Mouse (Mus musculus) cerebellum, adult 11-12 months (tissue): ENCODE measurements at regions not wholly inside any gene's neighbourhood (a gene's known extent, or its start where the extent isn't known, plus 50 kb on each side); places are given as distances from the start of the nearest gene placed in this dataset.

Source experiments
- DNase-seq: peaks from one replicate; pipeline ENCODE4 v3.0.0; 2022

DNA sequence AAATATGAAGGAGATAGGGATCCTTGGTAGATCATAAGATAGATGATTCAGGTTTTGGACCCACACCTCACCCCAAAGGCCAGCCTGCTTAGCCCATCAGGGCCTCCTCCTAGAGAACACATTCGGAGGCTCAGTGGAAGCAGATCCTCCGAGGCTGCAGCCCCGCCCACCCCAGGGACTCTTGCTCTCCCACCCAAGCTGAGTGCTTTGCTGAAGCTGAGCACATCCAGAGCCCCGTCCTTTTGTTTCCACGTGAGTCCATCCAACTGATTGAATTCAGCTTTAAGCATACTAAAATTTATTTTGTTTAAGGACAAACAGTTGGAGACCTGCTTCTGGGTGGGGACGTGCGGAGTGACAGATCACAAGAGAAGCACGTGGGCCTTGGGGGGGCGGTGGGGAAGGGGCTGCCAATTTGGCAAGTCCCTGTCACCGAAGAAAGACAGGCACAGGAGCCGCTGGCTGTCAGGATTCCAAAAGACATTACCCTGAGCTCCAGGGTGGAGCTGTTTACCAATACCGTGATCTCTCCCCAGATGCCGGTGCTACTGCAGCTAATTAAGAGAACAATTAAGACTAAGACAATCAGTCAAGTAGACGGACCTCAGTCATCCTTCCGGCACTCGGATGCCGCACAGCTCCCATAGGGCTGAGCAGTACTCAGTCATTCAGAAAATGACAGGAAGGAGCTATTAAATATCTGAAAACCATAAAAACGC is 448.9 kb upstream of the Spred2 start:
- DNase-seq = no peak

DNA sequence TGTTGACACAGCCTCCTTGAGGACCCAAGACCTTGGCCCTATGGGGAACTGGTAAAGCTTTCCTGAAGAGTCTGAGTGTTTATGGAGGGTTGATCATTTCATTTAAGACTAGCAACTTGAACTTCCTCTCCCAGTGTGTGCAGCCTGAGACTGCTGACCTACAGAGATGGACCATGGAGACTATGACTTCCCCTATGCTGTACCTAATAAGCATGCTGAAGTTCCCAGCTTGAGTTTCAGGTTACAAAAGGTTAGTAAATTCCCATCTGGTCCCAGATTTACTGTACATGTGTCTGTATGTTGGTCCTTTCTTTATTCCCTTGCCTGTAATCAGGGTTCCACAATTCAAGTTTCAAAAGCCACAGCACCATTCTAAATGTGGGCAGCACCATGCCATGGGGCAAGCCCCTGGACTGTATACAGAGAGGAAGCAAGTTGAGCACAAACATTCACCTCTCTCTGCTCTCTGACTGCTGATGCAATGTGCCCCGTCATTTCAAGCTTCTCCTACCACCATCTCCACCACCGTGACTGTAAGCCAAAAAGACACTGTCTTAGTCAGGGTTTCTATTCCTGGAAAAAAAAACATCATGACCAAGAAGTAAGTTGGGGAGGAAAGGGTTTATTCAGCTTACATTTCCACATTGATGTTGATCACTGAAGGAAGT is 431.0 kb upstream of the Spred2 start:
- no peak for DNase-seq

DNA sequence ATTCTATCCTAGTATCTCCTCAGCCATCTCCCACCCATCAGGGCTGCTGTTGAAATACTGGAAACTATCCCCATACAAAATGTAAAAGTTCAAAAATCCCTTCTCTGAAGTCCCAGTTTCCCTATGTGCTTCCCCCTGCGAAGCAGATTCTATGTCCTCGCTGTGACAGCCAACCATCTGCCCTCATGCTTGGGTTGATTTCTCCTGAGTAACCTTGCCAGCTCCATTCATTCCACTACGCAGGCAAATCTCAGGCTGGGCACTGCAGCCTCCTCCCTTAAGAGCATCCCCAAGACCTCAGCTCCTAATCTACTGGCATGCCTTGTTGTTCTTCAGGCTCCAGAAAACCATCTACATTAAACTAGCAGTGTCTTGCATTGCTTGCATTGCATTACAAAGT is 402.5 kb upstream of the Spred2 start:
- DNase-seq = no peak

DNA sequence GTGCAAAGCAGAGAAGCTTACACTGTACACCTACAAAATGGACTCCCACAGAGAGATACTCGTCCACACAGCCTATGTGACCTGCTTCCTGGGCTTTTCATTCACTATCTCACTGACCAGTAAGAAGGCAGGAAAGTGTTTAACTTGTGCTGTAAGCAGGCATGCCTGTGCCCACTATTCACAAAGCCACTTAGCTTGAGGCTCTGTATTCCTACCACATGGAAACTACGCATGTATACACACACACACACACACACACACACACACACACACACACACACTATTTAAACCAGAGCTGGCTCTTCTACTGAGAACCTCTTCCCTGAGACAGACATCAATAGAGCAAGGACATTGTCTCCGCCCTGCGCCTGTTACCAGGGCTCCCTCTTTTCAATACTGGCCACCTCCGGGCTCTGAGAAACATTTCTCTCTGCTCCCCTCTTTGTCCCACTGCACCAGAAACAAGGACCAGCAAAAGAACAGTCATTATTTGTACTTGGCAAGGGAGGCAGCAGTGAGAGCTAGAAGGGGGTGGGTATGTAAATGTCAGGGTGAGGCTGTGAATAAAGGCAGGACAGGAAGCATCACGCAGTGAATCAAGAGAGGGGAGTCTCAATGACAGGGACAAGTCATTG is 400.2 kb upstream of the Spred2 start:
- peak; percentile 8 for DNase-seq

DNA sequence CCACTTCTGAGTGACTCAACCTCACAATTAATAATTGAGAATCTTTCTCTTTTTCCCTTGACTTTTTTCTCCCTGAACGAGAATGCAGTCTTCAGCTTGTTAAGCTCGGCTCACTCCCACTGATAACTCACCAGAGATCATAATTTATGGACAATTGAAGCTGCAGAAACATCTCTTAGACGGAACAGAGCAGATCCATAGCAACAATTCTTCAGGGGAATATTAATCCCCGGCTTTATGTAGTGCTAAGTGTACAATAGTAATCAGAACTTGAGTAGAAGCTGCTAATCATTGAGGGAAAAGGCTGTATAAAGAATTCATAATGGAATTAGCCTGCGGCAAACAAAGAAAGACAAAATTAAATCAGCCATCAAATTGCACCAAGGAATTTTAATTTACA is 395.0 kb upstream of the Spred2 start:
- no peak for DNase-seq

DNA sequence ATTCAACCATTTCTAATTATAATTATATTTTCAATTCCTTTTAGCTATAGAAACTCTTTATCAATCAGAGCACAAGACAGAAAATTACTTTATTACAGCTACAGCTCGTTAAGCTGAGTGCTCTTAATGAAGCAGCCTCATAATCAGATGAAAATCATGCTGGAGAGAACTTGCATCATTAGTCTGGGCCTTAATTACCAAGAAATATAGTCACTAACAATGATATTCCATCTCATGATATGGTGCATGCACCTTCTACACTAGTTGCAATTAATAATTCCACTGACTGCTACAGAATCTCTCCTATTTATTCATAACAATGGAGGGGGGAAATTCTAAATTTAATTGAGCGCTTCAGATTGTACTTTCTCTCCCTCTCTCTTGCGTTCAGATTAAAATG is 393.5 kb upstream of the Spred2 start:
- no peak for DNase-seq

DNA sequence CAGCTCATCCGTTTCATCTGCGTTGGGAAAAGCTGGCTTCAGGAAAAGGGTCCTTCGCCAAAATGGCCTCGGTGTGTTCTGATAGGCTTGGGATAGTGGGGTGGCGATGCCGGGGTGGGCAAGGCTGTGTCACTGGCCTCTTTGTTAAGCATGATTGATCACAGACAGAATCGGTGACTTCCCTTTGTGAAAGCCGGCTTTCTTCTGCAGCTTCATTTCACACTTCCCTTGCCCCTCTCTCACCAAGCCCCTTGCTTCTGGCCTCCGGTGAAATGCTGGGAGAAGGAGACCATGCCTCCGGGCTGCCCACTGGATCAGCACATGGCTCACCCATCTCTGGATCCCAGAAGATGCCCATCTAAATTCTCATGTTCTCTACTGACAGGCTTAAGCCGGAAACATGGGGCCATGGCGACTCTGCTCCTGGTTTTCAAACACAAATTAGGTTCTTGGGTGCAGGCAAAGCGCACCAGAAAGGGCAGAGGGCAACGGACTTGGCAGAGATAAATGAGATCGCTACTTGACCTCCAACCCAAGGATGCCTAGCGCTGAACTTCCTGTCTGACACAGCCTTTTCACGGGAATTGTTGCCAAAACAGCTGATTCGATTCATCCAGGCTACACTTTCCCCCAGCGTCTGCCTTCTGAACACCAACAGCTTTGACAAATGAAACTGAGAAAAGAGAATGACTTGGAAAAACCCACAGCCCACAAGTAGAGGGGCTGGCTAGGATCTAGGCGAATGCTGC is 392.7 kb upstream of the Spred2 start:
- DNase-seq = no peak

DNA sequence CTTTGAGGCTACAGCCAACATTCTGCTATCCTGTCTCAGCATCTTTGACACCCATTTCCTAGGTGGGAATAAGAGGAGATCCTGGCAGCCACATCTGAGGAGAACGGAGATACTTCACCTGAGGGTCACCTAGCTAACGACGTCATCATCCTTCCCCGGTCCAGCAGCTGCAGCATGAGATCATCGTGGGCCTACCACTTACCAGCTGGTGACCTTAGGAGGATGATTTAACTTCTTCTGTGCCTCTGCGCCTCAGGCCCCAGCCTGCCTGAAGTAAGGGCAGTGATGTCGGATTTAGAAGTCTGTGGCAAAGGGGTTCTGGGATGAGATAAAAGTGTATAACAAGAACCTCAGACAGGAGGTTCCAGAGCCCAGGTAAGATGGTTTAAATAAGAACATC is 391.3 kb upstream of the Spred2 start:
- DNase-seq = no peak

DNA sequence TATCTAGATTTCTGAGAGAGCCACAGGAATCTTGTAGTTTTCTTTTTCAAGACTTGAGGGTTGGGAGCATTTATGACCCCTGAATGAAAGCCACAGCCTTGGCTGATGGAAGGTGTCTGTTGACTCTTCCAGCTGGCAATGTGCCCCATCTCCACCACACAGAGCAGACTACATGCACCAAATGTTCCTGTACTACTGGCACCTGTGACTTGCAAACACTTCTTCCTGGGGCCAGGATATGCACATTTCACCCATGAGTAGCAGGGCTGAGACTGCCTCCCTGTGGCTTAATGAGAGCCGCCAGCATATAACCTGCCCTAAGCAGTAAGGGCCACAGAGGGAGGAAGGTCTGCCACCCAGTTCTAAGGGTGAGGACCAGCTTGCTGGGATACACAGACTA is 390.5 kb upstream of the Spred2 start:
- DNase-seq = peak; percentile 8

DNA sequence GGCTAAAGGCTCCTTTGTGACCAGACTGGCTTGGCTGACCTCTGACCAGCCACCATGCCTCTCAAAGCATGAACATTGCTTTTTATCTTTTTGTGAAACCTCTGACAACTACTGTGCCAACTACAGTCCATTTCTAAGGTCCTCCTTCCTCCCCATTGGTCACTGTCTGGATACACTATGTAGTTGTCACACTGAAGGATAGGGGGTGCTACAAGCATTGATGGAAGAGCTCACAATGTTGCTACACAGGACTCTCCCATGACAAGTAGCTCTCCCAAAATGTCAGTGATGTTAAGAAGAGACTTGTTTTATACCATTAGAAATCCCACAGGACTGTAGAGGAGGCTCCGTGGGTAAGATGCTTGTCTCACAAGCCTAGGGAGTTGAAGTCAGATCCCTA is 389.0 kb upstream of the Spred2 start:
- DNase-seq = no peak

DNA sequence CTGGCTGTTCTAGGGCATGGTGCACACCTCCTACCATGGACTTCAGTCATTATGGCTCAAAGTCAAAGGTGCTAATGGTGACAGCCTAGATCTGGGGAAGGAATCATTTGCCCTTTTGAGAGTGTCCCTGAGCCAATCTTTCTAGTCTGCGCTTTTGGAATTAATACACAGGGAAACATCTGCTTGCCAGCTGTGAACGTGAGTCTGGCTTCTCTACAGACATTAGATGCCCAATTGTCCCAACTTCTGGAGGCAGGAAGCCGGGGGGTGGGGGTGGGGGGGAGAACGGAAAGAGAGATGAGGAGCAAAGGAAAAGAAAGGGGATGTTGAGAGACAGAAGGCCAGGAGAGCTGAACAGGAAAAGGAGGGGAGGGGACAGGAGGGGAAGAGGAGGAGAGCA is 377.9 kb upstream of the Spred2 start:
- no peak for DNase-seq

DNA sequence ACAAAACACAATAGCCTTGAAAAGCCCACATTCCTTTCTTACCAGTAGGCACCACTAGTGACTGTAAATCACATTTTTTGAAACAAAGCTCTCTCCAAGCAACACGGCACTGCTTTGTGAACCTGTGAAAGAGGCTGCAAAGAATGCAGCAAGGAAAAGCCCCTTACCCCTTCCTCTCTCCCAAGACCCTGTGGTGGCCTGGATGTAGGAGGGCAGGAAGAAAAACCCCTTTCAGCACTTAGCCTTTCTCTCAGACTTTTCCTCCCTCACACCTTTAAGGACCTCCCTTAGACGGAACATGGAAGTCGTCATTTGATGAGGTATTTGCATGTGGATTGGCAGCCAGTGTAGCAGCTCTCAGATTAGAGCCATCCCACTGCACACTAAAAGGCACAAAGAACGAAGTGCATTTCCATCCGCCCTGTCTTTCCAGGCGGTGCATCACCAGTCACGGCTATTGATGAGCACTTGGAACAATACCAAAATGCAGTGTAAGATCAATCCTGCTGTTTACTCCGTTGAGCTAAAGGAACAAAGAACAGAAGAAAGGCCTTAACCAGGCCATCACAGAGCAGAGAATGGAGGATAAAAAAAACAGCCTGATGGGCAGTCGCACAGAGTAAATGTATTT is 369.7 kb upstream of the Spred2 start:
- no peak for DNase-seq

DNA sequence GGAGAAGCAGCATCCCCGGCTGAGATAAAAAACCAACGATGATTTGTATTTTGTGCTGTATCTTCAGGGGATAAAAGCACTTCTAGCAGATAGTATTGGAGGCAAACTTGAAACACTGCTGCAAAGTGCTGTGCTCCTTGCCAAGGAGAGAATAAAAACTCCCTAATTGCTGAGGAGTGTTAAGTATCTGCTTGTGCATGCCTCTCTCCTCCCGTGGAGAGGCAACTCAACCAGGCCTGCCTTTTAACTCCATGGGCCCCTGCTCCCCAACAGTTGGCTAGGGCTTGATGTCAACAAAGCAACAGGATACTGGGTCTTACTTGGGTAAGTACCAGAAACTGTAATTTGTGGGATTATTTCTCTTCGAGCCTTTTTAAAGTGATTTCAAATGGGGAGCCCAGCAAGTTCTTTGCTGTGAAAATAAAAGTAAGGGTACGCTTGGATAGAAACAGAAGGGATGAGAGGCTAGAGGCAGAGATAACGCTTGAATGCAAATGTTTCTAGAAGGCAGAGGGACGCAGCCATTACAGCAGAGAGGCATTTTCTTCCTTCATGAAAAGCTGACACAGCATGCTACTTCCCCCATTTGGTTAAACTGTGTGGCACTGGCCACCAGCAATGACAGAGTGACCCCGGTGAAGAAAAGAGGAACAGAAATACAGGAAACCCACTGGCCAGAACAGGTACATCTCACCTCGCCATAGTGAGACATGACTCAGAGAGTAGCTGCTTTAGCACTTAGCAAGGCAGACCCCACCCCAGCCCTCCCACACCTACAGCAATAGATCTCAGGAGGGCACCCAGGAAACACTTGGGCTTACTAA is 369.0 kb upstream of the Spred2 start:
- DNase-seq = no peak

DNA sequence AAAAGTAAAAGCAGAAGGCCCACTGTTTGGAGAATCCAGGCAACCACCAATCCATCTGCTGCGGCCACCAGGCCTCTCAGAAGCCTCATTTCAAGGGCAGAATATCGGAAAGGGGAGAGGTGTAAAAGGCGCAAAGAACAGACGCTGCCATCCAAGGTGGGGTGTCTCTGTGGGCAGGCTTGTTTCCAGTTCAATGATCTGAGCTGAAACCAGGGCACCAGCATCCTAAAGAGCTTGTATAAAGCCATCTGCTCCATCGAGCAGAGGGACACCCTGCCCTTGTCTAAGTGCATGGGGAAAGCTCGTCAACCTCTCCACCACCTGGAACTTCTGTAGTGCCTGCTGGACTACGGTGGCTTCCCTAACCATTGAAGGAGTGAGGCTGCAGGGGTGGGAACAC is 363.7 kb upstream of the Spred2 start:
- DNase-seq = peak; percentile 6

DNA sequence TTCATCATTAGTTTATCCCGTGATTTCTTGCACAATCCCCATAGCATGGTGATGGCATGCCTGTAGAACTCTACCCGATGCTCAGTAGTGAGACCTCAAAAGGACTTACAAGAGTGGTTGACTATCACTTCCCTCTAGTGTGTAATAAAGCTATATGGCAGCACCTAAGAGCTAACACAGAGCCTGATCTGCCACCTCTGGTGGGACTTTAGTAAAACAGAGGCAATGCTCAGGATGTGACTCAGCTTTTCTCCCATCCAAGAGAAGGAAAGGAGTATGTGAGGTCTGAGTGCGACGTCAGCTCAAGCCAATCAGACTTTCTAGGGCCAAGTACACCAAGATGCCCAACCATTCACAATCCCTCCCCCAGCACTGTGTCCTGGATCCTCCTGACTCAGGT is 361.5 kb upstream of the Spred2 start:
- no peak for DNase-seq

DNA sequence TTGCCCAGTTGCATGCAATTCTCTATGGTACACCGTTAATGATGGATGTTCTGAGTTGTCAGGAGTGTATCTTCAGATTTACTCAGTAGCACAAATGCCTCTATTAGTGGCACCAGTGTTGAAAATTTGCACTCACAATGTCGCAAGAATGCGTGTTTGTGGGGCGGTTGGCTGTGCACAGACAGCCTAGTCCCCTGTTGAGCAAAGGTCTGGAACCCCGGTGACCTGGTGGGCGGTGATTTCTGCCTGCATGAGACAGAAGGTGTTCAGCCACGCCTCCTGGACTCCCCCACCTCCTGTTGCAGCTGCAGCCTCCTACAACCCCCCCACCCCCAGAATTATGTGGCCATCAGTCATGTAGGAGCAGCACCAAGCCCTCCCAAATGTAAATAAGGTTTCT is 338.9 kb upstream of the Spred2 start:
- no peak for DNase-seq

DNA sequence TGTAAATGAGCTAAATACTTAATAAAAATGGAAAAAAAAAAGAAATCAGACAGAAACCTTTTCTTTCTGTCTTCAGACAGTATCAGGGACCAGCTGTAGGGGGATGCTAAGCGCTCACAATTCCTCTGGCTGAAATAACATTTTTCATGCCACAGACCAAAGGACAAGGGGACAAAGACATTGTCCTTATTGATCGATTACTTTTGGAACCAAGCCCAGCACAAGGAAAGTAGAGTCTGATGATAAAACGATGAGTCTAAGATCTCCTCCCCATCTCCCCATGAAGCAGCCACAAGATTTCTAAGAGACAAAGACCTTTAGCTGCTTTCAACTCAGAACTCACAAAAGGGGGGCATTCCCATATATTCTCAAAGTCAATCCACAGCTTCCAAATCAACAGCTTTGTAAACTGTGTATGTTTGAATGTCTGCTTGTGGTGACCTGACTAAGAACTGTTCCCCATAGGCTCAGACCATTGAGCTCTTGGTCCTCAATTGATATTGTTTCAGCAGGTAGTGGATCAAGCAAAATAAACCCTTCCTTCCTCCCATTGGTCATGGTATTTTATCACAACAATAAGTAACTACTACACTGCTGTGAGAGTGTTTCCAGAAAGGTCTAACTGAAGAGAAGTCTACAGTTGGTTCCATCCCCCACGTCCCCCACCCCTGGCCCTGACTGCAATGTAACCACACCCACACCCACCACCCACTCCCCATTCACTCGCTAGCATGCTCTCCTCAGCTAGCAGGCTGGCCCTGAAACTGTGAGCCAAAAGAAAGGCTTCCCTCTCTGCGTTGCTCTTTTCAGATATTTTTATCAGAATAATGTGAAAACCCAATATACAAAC is 331.4 kb upstream of the Spred2 start:
- no peak for DNase-seq

DNA sequence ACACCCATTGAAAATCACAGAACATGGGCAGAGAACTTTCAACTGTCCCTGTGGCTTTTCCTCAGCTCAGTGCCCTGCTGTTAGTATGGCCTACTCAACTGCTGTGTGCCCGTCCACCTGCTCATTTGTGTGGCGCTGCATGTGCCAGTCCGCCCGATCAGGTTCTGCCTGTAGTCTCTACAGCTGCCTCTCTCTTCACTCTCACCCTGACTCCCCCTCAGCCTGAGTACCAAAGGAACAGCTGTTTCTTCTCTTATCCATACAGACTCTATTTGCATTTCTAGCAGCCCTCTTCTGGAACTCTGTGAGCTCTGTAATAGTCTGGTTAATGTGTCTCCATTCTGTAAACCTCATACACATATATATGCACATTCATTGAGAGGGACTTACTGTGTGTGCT is 329.1 kb upstream of the Spred2 start:
- no peak for DNase-seq

DNA sequence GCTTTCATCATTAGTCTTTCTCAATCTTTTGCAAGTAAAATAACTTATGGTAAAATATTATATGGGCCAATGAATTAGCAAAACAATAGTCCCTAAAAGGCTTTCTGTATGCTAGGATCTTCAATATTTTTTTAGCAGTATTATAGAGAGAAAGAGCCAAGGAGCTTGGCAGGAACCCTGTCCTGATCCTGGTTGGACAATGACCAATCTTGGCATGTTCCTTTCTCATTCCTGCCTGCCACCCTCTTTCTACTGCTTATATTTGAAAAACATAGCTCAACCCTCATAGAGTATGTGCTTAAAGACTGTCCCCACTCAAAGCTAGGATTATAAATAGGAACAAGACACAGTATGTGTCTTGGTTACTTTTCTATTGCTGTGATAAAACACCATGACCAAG is 327.8 kb upstream of the Spred2 start:
- DNase-seq = no peak

DNA sequence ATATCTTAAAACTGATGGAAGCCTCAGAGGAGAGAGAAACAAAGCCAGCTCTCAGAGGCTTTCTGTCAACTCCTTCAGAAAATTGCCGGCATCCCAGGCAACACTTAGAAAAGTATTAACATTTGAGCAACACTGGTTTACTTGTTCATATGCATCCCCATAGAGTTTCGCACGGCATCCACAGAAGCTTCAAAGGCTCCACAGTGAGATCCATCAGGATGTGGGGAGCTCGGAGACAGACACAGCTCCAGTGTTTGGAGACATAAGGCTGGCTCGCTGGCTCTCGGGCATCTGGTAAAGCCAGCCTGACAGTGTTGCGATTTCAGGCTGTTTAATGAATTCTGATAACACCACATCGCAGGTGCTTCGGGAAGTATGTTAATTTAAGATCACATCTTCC is 324.7 kb upstream of the Spred2 start:
- DNase-seq = no peak

DNA sequence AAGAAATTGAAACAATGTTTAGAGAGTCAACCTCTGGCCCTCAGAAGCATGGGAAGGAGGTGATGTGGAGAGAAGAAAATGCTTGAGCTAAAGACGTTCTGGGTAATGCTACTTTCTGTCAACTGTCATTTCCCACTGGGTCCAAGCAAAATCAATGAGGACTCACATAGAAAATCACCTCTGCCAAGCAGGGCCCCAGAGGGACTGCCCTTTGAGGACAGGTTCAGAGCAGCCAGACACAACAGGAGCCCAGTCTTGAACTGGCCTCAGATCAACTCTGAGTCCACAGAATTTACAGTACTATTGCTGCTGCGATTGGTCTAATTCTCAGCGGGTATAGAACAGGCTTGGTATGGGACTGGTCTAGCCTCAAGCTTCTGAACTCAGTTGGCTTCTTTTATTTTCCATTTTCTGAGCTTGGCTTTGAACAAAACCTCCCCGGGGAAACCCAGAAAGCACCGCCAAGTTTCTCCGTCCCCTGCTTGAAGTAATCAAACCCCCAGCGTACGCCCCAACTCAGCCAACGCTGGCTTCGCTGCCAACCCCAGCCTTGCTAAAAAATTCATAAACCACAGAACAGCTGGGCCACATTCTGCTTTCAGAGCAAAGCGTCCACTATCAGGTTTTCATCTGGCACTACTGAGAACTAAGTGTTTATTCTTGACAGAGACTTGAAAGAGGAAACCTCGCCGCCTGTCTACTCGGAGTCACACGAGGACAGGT is 322.8 kb upstream of the Spred2 start:
- no peak for DNase-seq
